Mouse (Mus musculus): ENCODE measurements around the gene Mael.

DNA sequence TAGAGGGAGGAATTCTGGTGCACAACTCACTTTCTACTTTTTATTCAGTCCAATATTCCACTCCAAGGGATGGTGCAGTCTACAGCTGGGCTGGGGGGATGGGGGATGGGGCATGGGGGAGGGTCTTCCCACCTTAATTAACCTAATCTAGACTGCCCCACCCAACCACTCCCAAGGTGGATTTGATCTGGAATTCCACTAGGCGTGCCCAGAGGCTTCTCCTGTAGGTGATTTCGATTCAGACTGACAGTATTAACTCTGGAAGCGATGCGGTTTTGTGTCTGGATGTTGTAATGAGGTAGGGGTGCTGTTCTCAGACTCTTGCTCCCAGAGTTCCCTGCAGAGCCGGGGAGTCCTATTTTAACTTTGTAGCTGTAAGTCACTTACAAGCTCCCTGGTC is 78.4 kb downstream of the Mael start:
- no peak for TF ChIP-seq CTCF (IDR thresholded peaks at IDR 0.05; ENCODE audit: extremely low read depth, insufficient read length, insufficient replicate concordance, low read depth, low read length)
- no peak for TF ChIP-seq POLR2A (IDR thresholded peaks at IDR 0.05; ENCODE audit: low read depth, low read length)

Measured in small intestine, adult 2 months (tissue).